Mouse (Mus musculus) small intestine, adult 2 months (tissue): ENCODE results near the gene Mmp1b.

Source experiments
- CTCF ChIP-seq: fragments of 200-500 bp; IDR thresholded peaks from 2 replicates; pipeline ENCODE4 v1.5.1; 2012; ENCODE audit warnings: low read depth, mild to moderate bottlenecking, control low read depth, inconsistent platforms, low read length, moderate library complexity, mixed read lengths; ENCODE audit not compliant: insufficient replicate concordance, insufficient read length; ENCODE audit errors: extremely low read depth
- POLR2A ChIP-seq: fragments of 200-500 bp; IDR thresholded peaks from 2 replicates; pipeline ENCODE4 v1.6.1; 2012; ENCODE audit warnings: low read depth, mild to moderate bottlenecking, control low read depth, inconsistent platforms, low read length, moderate library complexity

DNA sequence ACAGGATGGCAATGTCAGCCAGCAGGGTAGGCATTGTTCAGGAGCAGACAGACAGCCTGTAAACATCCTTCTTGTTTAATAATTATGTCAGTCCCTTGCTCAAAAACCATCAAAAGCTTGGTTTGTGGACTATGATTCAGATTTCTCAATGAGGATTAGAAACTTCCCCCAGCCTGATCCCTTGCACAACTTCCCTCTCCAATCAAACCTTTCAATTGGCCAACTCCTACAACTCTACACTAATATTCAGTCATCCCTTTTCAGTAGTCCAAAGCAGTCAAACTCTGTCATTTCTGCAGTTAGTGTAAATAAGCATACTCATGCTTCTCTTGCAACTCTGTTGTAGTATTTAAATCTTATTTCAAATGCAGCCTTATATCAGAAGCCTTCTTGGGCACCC lies 56.0 kb downstream of the Mmp1b start:
- TF ChIP-seq CTCF (no peak), POLR2A (no peak)
